Mouse (Mus musculus) adrenal gland (tissue): ENCODE data around the gene Csmd2.
"Not testable (repeated sequence)": the region's sequence is repeated elsewhere in the genome, so short reads cannot be mapped to it uniquely, and the experiment has no call there.

Source experiments
- intact Hi-C: fragments of 180-260 bp; cut with DNase I; formaldehyde crosslinking; loops from one replicate; pipeline ENCODE4 v1.15.1; 2025

Gene Csmd2

DNA sequence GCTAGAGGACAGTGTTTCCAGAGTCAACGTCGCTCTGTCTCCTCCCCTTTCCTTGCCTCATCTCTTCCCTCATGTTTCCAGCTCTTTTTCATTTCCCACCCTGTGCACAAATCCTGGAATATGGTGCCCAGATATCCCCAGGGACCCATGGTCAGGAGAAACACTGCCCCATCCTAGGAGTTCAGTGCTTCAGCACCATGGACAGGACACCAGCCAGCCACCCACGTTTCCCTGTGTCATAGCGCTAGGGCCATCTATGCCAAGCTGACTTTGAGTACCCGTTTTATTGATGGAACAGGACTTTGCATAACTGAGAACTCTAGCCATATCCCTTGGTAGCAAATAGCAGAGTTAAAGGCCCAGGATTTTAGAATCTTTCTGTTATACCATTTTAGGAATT is 55.0 kb downstream of the Csmd2 start:
- intact Hi-C loops = no loop called here

DNA sequence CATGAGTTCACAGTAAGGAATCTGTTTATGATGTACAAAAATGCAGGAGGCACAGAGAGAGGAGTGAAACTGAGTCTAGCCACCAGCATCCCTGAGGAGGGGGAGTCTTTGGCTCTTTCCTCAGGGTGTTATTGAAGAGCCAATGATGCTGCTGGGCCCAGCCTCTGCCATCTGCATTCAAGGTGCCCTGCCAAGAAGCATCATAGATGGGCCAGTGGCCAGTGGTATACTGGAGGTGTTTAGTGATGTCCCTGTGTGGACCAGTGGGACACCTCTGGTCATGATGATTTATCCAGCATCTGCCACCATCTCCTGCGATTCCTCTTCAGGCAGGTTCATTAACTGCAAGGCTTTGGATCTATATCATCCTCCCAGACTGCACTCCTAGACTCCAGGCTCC is 61.1 kb downstream of the Csmd2 start:
- intact Hi-C loops = no loop called here

DNA sequence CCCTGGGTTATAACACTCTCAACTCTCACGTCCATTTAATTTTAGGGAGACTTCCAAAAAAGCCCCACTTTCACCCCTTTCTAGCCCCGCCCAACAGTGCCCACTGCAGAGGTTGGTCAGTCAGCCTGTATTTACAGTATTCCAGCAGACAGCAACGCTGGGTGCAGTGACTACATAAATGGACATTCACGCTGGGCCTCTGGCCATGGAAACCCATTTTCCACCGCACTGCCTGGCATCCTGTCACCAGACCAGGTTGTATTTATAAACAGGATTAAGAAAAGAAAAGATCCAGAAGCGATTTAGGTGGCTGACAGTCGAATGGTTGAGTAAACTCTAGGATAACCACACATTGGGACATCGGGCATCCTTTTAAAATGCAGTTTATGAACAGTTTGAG is 65.0 kb downstream of the Csmd2 start:
- intact Hi-C loops = no loop called here

DNA sequence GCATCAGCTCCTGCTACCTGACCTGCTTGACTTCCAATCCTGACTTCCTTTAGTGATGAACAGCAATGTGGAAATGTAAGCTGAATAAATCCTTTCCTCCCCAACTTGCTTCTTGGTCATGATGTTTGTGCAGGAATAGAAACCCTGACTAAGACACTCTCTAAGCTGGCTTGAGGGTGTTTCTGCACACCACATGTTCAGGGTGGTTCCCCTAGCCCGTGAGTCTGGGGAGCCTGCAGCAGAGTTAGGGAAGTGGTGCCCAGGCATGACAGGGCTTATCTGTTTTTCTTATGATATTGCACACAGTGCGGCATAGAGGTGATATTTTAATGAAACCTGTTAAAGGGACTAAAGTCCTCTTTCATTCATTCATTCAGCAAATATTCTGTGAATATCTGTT is 73.6 kb downstream of the Csmd2 start:
- intact Hi-C loops = not testable (repeated sequence)

DNA sequence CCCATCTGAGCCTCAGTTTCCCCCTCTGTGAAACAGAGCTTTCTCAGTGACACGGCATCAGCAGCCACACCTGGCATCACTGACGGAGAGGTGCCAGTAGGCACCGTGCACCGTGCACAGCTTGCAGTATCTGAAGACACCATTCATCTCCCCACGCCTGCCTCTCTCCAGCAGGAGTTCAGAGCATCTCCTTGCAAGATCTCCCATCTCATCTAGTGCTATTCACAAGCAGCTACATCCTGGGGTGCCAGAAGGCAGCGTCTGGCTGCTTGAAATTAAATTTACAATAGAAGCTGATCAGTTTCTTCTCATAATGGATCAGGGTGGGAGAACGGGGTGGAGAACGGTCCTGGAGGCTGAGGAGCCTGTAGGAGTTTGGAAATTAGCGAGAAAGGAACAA is 79.5 kb downstream of the Csmd2 start:
- intact Hi-C loops = no loop called here

DNA sequence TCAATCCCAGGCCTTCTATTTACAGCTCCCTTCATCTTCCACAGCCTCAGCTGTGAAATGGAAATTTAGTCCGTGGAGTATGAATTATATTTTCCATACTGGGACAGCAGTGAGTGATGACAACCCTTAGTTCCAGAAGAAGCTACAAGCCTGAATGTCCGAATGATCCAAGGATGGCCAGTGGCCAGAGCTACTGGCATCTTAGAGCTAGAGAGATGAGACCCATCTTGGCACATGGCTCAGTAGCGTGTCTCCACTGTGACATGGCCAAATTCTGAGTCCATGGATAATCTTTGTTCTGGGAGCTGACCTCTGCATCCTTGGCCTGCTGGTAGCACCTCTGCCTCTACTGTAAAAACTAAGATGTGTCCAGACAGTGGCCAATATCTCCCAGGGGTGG is 96.8 kb downstream of the Csmd2 start:
- intact Hi-C loops = no loop called here

DNA sequence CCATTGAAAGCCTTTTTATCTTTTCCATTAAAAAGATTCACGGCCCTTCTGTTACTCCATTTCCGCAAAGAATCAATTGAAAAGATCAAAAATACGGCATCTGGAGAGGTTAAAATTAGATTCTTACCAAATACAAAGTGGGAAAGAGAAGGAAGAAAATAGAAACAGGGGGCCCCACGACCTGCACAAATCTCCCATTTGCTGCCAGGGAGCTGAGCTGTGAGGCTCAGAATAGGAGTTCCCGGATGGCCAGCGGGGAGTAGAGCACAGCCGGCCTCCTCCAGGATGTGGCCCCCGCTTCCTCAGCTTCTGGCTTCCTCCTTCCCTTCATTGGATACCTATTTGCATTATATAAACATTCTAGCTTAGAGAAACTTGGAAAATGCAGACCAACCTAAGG is 97.4 kb downstream of the Csmd2 start:
- intact Hi-C loops = no loop called here

DNA sequence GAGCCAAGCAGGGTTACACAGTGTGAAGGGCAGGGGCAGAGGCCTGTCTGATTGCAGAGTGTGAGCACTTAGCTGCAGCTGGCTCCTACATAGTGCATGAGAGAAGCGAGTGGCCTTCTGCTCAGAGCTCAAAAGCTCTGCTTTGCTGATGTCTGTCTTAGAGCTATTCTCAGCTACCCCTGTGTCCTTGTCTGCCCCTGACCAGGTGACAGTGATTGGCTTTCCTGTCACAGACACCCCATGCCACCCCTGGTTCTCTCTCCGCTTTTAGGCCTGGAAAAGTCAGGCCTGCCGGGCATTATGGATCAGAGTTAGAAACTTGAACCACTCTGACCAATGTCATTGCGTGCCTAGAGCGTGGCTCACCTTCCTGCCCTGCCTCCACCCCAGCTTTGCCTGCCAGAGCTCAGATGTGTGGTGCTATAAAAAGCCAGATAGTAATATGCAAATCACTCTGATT is 99.5 kb downstream of the Csmd2 start:
- intact Hi-C loops = no loop called here

DNA sequence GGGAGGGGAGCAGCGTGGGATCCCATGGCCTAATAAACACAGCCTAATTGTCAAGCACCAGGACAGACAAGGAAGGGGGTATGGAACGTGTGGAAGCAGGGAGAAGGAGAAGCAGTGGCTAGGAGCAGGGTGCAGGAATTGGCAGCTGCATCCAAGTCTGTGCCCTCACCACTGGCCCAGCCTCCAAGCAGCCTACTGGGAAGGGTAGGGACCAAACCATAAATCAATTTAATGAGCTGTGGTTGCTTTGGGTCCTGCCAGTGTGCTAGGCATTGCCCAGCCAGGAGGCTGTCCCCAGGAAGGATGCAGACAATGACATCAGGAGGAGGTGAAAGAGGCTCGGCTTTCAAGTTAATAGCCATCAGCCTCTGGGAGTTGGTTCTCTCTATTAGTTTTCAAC is 100.0 kb downstream of the Csmd2 start:
- intact Hi-C loops = no loop called here

DNA sequence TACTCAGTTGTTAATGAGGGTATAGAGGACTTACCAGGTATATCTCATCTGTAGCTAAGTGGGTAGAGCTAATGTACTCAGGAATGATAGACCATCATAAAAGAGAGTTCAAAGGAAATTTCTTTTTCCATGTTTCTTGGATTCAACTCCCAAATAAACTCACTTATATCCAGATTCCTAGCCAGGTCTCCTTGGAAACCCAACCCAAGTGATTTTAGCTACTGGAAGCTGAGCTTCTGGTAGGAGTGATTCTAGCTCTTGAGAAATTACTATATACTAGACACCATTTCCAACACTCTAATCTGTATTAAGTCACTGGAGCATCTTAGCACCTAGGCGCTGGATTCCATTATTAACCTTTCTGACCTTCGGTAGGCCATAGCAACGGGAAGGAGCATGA is 100.6 kb downstream of the Csmd2 start:
- intact Hi-C loops = no loop called here

DNA sequence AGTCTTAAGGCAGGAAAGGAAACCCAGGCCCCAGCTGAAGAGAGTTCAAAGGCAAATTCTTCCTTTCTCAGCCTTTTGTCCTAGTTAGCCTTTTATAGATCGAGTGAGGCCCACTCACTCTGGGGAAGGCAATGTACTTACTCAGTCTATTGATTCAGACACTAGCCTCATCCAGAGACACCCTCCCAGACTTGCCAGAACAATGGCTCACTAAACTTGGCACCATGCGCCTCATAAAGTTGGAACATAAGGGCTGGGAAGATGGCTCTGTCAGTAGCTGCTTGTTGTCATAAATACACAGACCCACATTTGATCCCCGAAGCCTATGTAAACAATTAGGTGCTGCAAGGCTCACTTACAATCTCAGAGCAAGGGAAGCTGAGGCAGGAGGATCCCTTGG is 104.3 kb downstream of the Csmd2 start:
- intact Hi-C loops = no loop called here

DNA sequence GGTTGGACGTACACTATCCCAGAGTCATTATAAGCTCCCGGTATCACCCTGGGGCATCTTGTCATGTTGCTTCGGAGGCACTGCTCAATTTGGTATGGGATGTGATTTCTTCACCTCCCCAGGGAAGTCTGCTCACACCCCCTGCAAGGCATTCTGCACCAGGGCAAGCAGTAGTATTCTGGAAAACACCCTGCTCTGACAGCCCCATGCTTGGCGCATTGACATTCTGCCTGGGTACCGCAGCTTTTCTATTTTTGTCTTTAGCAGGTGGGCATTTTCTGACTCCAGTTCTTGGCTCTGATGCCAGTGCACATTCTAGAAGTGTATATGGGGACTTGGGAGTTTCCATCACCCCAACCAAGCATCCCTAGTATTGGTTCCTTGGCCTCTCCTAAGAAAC is 111.9 kb downstream of the Csmd2 start:
- intact Hi-C loops = no loop called here

DNA sequence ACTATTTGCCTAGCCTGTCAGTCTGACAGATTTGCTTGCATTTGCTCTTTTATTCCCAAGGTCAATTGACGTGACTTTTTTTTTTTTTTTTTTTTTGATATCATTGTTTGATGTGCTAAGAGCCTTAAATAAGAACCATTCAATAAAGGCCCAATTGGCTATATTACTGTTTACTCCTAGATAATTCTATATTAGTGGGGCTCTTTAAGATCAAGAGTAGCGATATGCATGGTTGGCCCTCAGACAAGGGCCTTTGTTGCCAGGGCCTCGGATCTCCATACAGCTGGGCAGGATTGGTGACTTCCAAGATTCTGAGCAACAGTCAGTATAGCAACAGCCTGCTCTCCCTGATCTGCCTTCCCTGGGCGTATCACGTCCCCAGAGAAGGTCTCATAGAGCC is 112.9 kb downstream of the Csmd2 start:
- intact Hi-C loops = no loop called here

DNA sequence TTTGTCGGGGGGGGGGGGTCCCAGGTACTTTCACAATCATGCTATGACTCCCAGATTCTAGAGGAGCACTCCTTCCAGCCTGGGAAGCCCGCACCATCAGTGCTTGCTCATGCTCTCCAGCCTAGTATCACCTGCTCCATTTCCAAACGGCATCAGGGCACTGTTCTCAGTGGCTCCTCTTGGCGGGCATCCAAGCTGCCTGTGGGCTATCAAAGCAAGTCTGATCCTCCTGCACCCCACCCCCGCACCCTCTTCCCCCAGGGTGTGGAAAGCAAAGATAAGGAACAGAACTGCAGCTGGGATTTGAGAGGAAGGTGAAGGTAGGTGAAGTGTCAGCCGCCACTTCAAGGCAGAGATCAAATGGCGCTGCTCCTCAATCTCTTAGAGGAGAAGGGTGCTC is 128.7 kb downstream of the Csmd2 start:
- intact Hi-C loops = no loop called here

DNA sequence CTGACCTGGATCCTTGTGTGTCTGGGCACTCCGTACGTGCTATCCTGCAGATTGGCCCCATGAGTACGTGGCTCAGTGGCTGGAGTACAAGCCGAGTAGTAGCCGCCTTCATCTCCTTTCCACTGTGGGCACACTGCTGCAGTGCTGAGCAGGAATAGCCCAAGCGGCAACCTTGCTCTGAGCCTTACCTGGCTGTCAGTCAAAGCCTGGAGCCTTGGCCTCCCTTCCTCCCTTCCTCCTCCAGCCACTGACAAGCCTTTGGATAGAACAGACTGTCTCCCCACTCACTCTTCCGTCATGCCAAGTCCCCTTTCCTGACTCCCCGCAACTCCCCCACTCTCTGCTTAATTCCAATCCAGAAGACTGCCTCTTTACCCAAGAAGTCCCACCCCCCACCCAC is 135.6 kb downstream of the Csmd2 start:
- intact Hi-C loops = no loop called here

DNA sequence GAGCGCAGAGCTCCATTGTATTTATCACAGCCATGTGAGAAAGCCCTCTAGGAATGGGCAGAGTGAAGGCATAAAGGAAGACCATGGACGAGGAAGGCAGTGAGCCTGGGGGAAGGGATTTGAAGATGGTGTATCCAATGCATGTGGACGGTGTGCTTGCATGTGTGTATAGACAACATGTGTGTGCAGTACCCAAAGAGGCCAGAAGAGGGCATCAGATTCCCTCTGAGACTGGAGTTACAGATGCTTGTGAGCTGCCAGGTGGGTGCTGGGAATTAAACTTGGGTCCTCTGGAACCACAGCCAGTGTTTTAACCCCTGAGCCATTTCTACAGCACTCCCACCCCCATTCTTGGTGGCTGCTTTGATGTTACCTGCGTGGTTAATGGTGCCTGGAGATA is 137.1 kb downstream of the Csmd2 start:
- intact Hi-C loops = no loop called here

DNA sequence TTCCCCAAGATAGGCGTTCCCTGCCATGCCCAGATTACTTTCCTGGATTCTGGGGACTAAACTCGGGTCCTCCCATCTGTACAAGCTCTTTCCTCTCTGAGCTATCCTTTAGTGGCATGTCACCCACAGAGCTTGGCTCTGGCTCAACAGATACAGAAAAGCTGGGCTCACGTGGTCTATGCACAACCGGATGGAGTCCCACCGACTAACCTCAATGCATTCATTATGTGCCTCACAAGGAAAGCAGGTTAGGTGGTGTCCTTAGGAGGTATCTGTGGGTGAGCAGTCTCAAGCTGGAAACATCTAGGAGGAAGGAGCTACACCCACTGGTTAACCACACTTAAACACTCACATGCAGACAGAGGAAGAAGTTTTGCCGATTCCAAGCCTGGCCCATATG is 140.9 kb downstream of the Csmd2 start:
- intact Hi-C loops = no loop called here

DNA sequence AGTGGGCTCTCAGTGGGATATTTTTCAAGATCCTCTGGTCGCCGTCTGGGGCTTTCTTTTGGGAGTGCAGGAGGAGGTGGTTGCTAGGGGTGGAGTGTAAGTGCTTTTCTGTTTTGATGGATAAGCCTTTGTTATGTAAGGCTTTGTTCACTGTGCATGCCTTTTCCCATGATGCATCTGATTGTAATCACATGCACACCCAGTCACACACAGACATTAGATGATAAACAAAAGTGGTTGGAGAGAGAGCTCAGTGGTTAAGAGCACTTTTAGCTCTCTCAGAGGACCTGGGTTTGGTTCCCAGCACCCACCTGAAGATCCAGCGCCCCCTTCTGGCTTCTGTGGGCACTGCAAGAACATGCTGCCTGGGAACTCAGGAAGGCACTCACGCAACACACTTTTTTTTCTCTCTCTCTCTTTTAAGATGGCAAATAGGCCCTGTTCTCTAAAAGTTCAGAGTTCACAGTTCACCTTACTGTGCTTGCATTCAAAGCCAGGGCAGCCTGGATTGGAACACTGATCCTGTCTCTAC is 143.0 kb downstream of the Csmd2 start:
- intact Hi-C loops = no loop called here

DNA sequence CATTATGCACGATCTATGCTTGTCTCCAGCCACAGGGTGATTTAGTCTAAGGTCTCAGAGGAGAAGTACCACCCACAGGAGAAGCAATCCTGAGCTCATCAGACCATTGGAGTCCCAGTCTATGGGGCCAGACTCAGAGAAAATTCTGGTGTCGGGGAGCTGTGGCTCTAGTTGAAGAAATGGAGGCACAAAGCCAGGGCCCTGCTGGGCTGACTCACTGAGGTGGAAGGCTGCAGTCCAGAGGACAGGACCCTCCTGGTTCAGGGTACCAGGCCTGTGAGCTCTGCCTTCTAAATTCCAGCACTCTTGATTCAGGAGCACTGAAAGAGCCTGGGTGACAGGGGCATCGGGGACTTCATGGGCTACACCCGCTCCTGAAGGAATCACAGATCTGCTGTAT is 144.0 kb downstream of the Csmd2 start:
- intact Hi-C loops = no loop called here

DNA sequence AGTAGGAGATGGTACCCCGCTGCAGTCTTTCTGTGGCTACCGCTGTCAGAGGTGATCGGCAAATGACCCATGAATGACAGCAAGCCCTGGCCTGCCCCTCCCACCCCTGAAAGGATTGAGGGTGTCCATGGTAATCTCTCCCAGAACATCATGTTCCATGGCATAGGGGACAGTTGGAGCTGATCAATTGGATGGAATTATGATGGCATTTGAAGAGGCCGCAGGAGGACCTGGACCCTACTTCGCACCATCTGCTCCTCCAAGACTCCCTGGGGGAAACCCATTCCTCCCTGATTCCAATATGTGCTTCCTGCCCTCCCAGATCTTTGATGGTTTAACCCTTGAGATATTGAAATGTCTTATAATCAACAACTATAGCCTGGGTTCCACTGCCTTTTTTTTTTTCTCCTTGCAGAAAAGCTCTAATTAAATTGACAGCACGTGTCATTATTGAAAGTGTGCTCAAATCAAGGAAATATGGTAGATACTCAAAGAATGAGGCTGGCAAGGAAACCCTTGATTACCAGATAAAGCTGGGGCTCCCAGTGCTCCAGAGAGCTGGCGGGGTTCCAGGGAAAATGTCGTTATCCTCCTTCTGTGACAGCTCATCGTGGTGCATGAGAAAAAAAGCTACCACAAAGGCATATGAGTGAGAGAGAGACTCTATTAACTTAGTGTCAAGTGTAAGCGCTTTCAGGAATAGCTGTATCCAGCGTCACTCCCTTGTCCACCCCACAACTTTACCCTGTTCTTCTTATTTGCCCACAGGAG is 145.4 kb downstream of the Csmd2 start:
- intact Hi-C loops = no loop called here

DNA sequence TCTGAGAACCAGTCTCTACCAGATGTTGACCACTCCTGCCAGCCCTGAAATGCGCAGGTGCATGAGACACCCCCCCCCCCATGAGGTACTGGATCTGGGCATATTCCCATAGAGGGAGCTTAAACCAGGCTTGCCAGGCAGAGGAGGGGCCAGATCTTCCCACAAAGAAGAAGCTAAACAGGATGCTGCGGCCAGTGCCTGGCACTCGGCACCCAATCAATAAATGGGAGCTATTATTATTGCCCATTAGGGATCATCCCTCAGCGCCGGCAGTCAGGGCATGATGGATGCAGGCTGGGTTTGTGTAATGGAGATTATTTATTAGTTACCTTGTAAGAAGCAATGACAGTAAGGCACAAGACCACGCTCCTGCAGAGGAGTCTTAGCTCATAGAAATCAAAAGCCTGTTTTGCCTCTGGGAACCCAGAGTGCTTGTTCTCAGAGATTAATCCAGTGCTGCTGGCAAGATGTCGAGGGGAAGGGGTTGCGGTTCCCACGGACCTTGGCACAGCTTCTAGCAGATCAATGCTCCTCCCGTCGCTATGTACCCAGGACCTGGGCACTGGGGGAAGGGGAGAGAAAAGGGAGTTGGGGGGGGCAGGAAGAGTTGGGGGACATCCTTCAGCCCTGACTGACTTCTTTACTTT is 146.8 kb downstream of the Csmd2 start:
- intact Hi-C loops = no loop called here

DNA sequence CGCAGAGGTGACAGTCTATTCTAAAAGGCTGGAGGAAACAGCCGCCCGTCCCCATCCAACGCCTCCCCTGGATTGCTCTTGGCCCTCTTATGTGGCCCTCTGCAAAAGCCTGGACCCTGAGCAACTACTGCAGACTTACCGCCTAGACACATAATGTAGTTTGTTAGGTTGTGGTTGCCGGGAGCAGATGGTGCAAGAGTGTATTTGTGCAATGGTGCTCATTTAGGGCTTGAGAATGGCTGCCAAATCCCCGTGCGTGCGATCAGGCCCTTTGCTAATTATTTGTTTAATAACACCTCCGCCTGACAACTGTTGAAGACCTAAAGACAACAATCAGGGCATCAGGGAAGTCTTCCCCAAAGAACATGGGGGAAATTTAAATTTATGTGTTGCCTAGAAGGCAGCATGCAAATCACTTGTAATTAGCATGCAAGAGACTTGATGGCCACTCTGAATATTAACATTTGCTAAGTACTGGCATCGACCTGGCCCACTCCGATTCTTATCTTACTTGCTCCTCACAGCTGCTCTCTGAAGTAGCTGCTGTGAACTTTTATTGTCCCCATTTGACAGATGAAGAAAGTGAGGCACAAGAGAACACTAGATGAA is 147.5 kb downstream of the Csmd2 start:
- intact Hi-C loops = no loop called here

DNA sequence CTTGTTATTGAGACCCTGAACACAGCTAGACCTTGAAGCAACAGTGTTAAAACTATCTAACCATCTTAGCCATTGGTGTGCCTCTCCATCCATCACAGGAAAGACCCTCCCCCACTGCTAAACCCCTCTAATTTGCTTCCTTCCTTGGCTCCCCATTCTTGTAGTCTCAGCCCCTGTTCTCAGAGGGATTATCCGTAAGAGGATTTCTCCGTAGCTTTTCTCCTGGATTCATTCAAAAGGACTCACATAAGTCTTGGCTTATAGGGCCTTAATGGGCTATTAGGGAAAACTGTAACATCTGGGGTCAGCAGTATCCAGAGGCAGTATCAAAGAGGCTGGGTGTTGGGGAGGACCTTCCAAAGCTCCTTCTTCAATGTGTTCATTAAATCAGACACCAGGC is 152.3 kb downstream of the Csmd2 start:
- intact Hi-C loops = no loop called here
